8 mouse cellular contexts compared by ENCODE assay signal in the genomic region with DNA sequence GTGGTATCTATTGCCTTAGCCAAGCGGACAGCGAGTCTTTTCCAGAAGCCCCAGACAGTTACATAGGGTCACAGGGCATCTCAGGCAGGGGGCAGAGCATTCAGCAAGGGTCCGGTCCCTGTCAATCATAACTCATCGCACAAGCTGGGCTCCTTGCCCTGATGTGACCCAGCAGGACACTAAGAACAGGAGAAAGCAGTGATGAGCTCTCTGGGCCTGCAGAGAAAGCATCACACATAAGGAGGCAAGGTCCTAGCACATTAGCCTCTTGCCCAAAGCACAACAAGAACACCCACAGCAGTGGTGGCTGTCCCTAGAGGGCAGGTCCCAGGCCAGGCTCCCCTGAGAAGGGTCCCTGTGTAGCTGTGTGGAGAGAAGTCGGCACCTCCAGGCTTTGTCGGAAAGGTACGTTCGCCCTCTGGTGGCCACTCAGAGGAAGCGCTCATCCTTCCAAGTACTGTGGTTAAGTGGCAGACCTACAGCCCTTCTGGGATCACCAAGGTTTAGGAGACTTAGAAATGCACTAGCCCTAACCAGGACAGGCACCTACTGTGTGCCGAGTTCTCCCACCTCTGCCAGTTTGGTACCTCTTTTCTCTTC.
DNase-seq lines count a peak whose midpoint lies in the region; ATAC-seq and TF ChIP-seq lines count a peak whose summit lies in the region.

No protein-coding gene starts in this region.

- H3K4me3 ChIP-seq in hindbrain, embryonic 13.5 days = no peak overlapping the region
- H3K4me3 ChIP-seq in limb, embryonic 10.5 days = no peak overlapping the region
- no peak overlapping the region for H3K4me3 ChIP-seq in midbrain, embryonic 15.5 days
- H3K4me3 ChIP-seq in spleen, adult 2 months (ENCODE audit: extremely low read depth, insufficient read depth, insufficient read length) = no peak overlapping the region

- no peak overlapping the region for H3K4me2 ChIP-seq in hindbrain, embryonic 13.5 days
- H3K4me2 ChIP-seq in midbrain, embryonic 15.5 days = no peak overlapping the region

- H3K4me1 ChIP-seq in hindbrain, embryonic 13.5 days (replicated peaks) = peaks cover 10% of the 10 kb centered on the region
- H3K4me1 ChIP-seq in limb, embryonic 10.5 days = peaks cover 35% of the 10 kb centered on the region
- H3K4me1 ChIP-seq in midbrain, embryonic 15.5 days = 0 out of 2 replicates have a peak, but pooled peaks cover 4% of the 10 kb centered on the region
- H3K4me1 ChIP-seq in spleen, adult 2 months (ENCODE audit: control insufficient read depth, insufficient read depth, insufficient read length) = no peaks in the 10 kb centered on the region

- peaks cover 21% of the 10 kb centered on the region; the same call in 1 of the 2 replicates for H3K27me3 ChIP-seq in hindbrain, embryonic 13.5 days
- 0 out of 2 replicates have a peak, but pooled peaks cover 8% of the 10 kb centered on the region for H3K27me3 ChIP-seq in limb, embryonic 10.5 days (ENCODE audit: low read depth, poor library complexity, severe bottlenecking)
- no peaks in the 10 kb centered on the region for H3K27me3 ChIP-seq in midbrain, embryonic 15.5 days (replicated peaks)
- H3K27me3 ChIP-seq in spleen, adult 2 months (ENCODE audit: control insufficient read depth, insufficient read depth, low read length) = no peaks in the 10 kb centered on the region

- peak; percentile 78 for ATAC-seq in erythroblast, adult 5-6 weeks (replicated peaks; ENCODE audit: low FRiP score, poor library complexity, severe bottlenecking)
- ATAC-seq in hindbrain, embryonic 13.5 days (ENCODE audit: low FRiP score) = peak; percentile 66
- peak; percentile 72 for ATAC-seq in midbrain, embryonic 15.5 days (replicated peaks)

- WGBS in hindbrain, embryonic 13.5 days = 35% methylated on average over 10 of the region's 10 CpGs
- WGBS in limb, embryonic 10.5 days = 39% methylated on average over 10 of the region's 10 CpGs
- WGBS in midbrain, embryonic 15.5 days = 37% methylated on average over 10 of the region's 10 CpGs
- 36% methylated on average over 10 of the region's 10 CpGs for WGBS in spleen, adult 2 months

- no peak overlapping the region for H3K9ac ChIP-seq in hindbrain, embryonic 13.5 days
- H3K9ac ChIP-seq in midbrain, embryonic 15.5 days = no peak overlapping the region

- TF ChIP-seq POLR2A in spleen, adult 2 months (IDR thresholded peaks at IDR 0.05; ENCODE audit: low read depth, low read length) = no peak

- no peak overlapping the region for H3K27ac ChIP-seq in hindbrain, embryonic 13.5 days
- H3K27ac ChIP-seq in limb, embryonic 10.5 days = no peak overlapping the region
- H3K27ac ChIP-seq in midbrain, embryonic 15.5 days = no peak overlapping the region
- no peak overlapping the region for H3K27ac ChIP-seq in spleen, adult 2 months (ENCODE audit: insufficient read depth, low read length)

- no peaks in the 10 kb centered on the region for H3K9me3 ChIP-seq in hindbrain, embryonic 13.5 days
- no peaks in the 10 kb centered on the region for H3K9me3 ChIP-seq in limb, embryonic 10.5 days (replicated peaks)
- H3K9me3 ChIP-seq in midbrain, embryonic 15.5 days = no peaks in the 10 kb centered on the region

- H3K36me3 ChIP-seq in hindbrain, embryonic 13.5 days = no peaks in the 10 kb centered on the region
- H3K36me3 ChIP-seq in limb, embryonic 10.5 days = no peaks in the 10 kb centered on the region
- no peaks in the 10 kb centered on the region for H3K36me3 ChIP-seq in midbrain, embryonic 15.5 days (replicated peaks)
- H3K36me3 ChIP-seq in spleen, adult 2 months (ENCODE audit: control insufficient read depth, insufficient read depth, low read length) = no peaks in the 10 kb centered on the region

- peak; percentile 57 to 61 for DNase-seq in adrenal gland, adult 18-20 months (ENCODE audit: low spot score in 2 of 2)
- no peak for DNase-seq in adrenal gland, adult 8-10 months
- peak; percentile 77 for DNase-seq in brain, adult 2 months (ENCODE audit: low read depth, low spot score)
- DNase-seq in limb, embryonic 10.5 days (ENCODE audit: low spot score) = peak; percentile 84
- peak; percentile 26 to 52 for DNase-seq in spleen, adult 2 months (ENCODE audit: low read depth in 1 of 2, low spot score in 2 of 2)

- peak; percentile 89 for TF ChIP-seq CTCF in spleen, adult 2 months (IDR thresholded peaks at IDR 0.05; ENCODE audit: extremely low read depth, insufficient read depth, insufficient read length, insufficient replicate concordance)
